Mouse (Mus musculus): Measurements from ENCODE around the gene Dnaja3. TPM values are rescaled to one million over a fixed set of nuclear protein-coding genes. Genes with fewer than 3 reads are reported as not detected.

Gene Dnaja3
- total and polyA plus RNA-seq, 2 experiments from 2014 or later = 49.6 to 52.9 TPM

GRCm38 (mm10) chr16:4713861-4714710 lies 74.3 kb downstream of the Dnaja3 start:
- no peak for TF ChIP-seq CTCF (IDR thresholded peaks at IDR 0.05; ENCODE audit: low read depth)
- H3K36me3 ChIP-seq (ENCODE audit: insufficient read depth, low read length) = peaks cover 9% of the 10 kb centered on the region; the same call in 1 of the 2 replicates
- no peaks in the 10 kb centered on the region for H3K27me3 ChIP-seq (ENCODE audit: insufficient read depth, low read length)
- H3K4me2 ChIP-seq (ENCODE audit: low read depth, low read length) = no peak overlapping the region
- no peak overlapping the region for H3K4me3 ChIP-seq (ENCODE audit: low read length)
- H3K9ac ChIP-seq (replicated peaks; ENCODE audit: low read length) = no peak overlapping the region
- no peak overlapping the region for H3K27ac ChIP-seq
- ATAC-seq = no peak
- DNase-seq (ENCODE audit: low spot score) = no peak
- H3K9me3 ChIP-seq (ENCODE audit: low read length) = no peaks in the 10 kb centered on the region
- H3K4me1 ChIP-seq (ENCODE audit: insufficient read depth, low read length) = no peaks in the 10 kb centered on the region
- WGBS = 91% methylated on average over 17 of the region's 17 CpGs

GRCm38 (mm10) chr16:4717866-4718265 lies 78.1 kb downstream of the Dnaja3 start:
- Histone ChIP-seq H3K36me3 (ENCODE audit: insufficient read depth, low read length) (no peaks in the 10 kb centered on the region; the same call in 1 of the 2 replicates), H3K4me2 (ENCODE audit: low read depth, low read length) (peak overlapping the region; percentile 76), H3K4me1 (ENCODE audit: insufficient read depth, low read length) (no peaks in the 10 kb centered on the region), H3K9ac (replicated peaks; ENCODE audit: low read length) (no peak overlapping the region), H3K27me3 (ENCODE audit: insufficient read depth, low read length) (no peaks in the 10 kb centered on the region), H3K4me3 (ENCODE audit: low read length) (peak overlapping the region; percentile 65; the same call in 1 of the 2 replicates), H3K27ac (no peak overlapping the region), H3K9me3 (ENCODE audit: low read length) (no peaks in the 10 kb centered on the region)
- DNase-seq (ENCODE audit: low spot score) (no peak), ATAC-seq (no peak)
- 54% methylated on average over 3 of the region's 3 CpGs for WGBS
- TF ChIP-seq CTCF (IDR thresholded peaks at IDR 0.05; ENCODE audit: low read depth) = no peak

- DNase-seq (ENCODE audit: low spot score) (peak; percentile 82), ATAC-seq (peak; percentile 94)
- peak within 1 kb of the TSS; percentile 65 for H3K4me3 ChIP-seq (ENCODE audit: low read length)
- H3K4me2 ChIP-seq (ENCODE audit: low read depth, low read length) = peak within 1 kb of the TSS; percentile 76
- peak within 1 kb of the TSS; percentile 80 for H3K27ac ChIP-seq
- H3K4me1 ChIP-seq (ENCODE audit: insufficient read depth, low read length) = no peaks in the 10 kb centered on the region
- no peaks in the 10 kb centered on the region for H3K27me3 ChIP-seq (ENCODE audit: insufficient read depth, low read length)
- peak within 1 kb of the TSS; percentile 70 for H3K9ac ChIP-seq (replicated peaks; ENCODE audit: low read length)
- 12% methylated on average over 33 of the region's 33 CpGs for WGBS
- no peaks in the 10 kb centered on the region for H3K9me3 ChIP-seq (ENCODE audit: low read length)
- H3K36me3 ChIP-seq (ENCODE audit: insufficient read depth, low read length) = no peaks in the 10 kb centered on the region; the same call in 1 of the 2 replicates
- no peak for TF ChIP-seq CTCF (IDR thresholded peaks at IDR 0.05; ENCODE audit: low read depth)
These were observed 79.1 kb downstream of the Dnaja3 start, which contains the start of gene Nmral1 for GRCm38 (mm10) chr16:4718753-4719518. Gene Nmral1 (minus strand): TSS chr16:4719356.

GRCm38 (mm10) chr16:4722128-4722914 lies 82.5 kb downstream of the Dnaja3 start:
- WGBS = 76% methylated on average over 7 of the region's 7 CpGs
- Histone ChIP-seq H3K9ac (replicated peaks; ENCODE audit: low read length) (no peak overlapping the region), H3K9me3 (ENCODE audit: low read length) (no peaks in the 10 kb centered on the region), H3K27ac (no peak overlapping the region), H3K4me1 (ENCODE audit: insufficient read depth, low read length) (no peaks in the 10 kb centered on the region), H3K36me3 (ENCODE audit: insufficient read depth, low read length) (no peaks in the 10 kb centered on the region), H3K27me3 (ENCODE audit: insufficient read depth, low read length) (no peaks in the 10 kb centered on the region), H3K4me2 (ENCODE audit: low read depth, low read length) (no peak overlapping the region), H3K4me3 (ENCODE audit: low read length) (no peak overlapping the region)
- DNase-seq (ENCODE audit: low spot score) = no peak
- no peak for TF ChIP-seq CTCF (IDR thresholded peaks at IDR 0.05; ENCODE audit: low read depth)
- ATAC-seq = no peak

GRCm38 (mm10) chr16:4722915-4723209 lies 83.1 kb downstream of the Dnaja3 start:
- Histone ChIP-seq H3K4me1 (ENCODE audit: insufficient read depth, low read length) (no peaks in the 10 kb centered on the region), H3K27me3 (ENCODE audit: insufficient read depth, low read length) (no peaks in the 10 kb centered on the region), H3K4me3 (ENCODE audit: low read length) (no peak overlapping the region), H3K9me3 (ENCODE audit: low read length) (no peaks in the 10 kb centered on the region), H3K36me3 (ENCODE audit: insufficient read depth, low read length) (no peaks in the 10 kb centered on the region), H3K27ac (no peak overlapping the region), H3K4me2 (ENCODE audit: low read depth, low read length) (no peak overlapping the region), H3K9ac (replicated peaks; ENCODE audit: low read length) (no peak overlapping the region)
- DNase-seq (ENCODE audit: low spot score) (no peak), ATAC-seq (no peak)
- 76% methylated on average over 3 of the region's 3 CpGs for WGBS
- TF ChIP-seq CTCF (IDR thresholded peaks at IDR 0.05; ENCODE audit: low read depth) = no peak

GRCm38 (mm10) chr16:4725266-4725665 lies 85.5 kb downstream of the Dnaja3 start:
- ATAC-seq (no peak), DNase-seq (ENCODE audit: low spot score) (no peak)
- no peak overlapping the region for H3K4me2 ChIP-seq (ENCODE audit: low read depth, low read length)
- H3K4me3 ChIP-seq (ENCODE audit: low read length) = no peak overlapping the region
- WGBS = 75% methylated on average over 4 of the region's 4 CpGs
- H3K4me1 ChIP-seq (ENCODE audit: insufficient read depth, low read length) = no peaks in the 10 kb centered on the region
- no peaks in the 10 kb centered on the region for H3K9me3 ChIP-seq (ENCODE audit: low read length)
- H3K27me3 ChIP-seq (ENCODE audit: insufficient read depth, low read length) = no peaks in the 10 kb centered on the region
- no peaks in the 10 kb centered on the region for H3K36me3 ChIP-seq (ENCODE audit: insufficient read depth, low read length)
- H3K27ac ChIP-seq = no peak overlapping the region
- H3K9ac ChIP-seq (replicated peaks; ENCODE audit: low read length) = no peak overlapping the region
- TF ChIP-seq CTCF (IDR thresholded peaks at IDR 0.05; ENCODE audit: low read depth) = no peak

Data from hindbrain, postnatal 0 days (tissue).